Mouse (Mus musculus) ovary, postnatal 14 days (tissue): ENCODE measurements around the gene Spns3.

Experiments
- DNase-seq: peaks from one replicate; pipeline ENCODE4 v3.0.0; 2022; ENCODE audit warnings: low spot score

The Spns3 gene

GRCm38 (mm10) chr11:72453105-72453953 is 97.0 kb downstream of the Spns3 start:
- no peak for DNase-seq

GRCm38 (mm10) chr11:72452140-72452665 is 98.1 kb downstream of the Spns3 start:
- DNase-seq: no peak

GRCm38 (mm10) chr11:72447475-72447874 is 102.8 kb downstream of the Spns3 start:
- DNase-seq: no peak

- no peak for DNase-seq
These were observed 103.8 kb downstream of the Spns3 start for GRCm38 (mm10) chr11:72446311-72447105.
